Mouse (Mus musculus) gastrocnemius, postnatal 25 days (tissue): ENCODE results near the gene Bud13. TPM values are rescaled to one million over a fixed set of nuclear protein-coding genes. Genes with fewer than 3 reads are reported as not detected.

Experiments
- DNase-seq: peaks from one replicate; pipeline ENCODE4 v3.0.0; 2022
- long read RNA-seq, 2 experiments: library from polyadenylated mRNA; stranded (forward); transcript quantifications; one replicate each; pipeline ENCODE4 v2.0.0; 2021
- total RNA-seq, 2 experiments: library from RNA; stranded (reverse); gene quantifications; 1 replicate in 1 of 2; 2 replicates in 1 of 2; pipeline ENCODE4 v1.2.3; 2021

Gene Bud13
- total RNA-seq: 1 to 10 TPM; 5.6 to 8.4 TPM
- long read RNA-seq, experiment 1, partial matches to known transcripts: 0 of 2 reads
- long read RNA-seq, experiment 1, other reads (novel, unspliced or antisense): 0 of 2 reads
- long read RNA-seq, experiment 2, transcript Bud13-201 (10 exons, 2,539 nt): major isoform, 12 of 15 reads
- long read RNA-seq, experiment 2, partial matches to known transcripts: 3 of 15 reads
- long read RNA-seq, experiment 2, other reads (novel, unspliced or antisense): 0 of 15 reads

- DNase-seq: peak; percentile 90
Measured at GRCm38 (mm10) chr9:46282631-46283436, at the start of gene Bud13. Gene Bud13, plus strand, starts transcription at chr9:46283008.

DNA sequence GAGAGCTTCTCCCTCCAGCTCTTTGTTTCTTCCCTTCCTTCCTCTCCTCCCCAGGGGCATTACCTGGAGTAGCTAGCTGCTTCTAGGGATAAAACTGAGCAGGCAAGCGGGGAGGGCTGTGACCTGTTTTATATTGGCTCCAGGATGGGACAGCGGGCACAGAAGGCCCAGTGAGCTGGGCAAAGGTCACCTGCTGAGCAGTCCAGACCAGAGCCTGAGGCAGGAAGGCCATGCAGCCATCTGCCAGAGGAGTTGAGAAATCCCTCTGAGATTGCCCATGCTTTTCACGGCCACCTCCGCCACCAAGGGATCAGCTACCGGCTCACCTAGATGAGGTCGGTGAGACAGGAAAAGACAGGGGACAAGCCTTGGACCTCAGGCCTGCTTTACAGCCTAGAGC lies 47.6 kb upstream of the Bud13 start:
- no peak for DNase-seq

GRCm38 (mm10) chr9:46235596-46235648 lies 47.4 kb upstream of the Bud13 start, which contains the start of gene Apoc3:
Gene Apoc3, minus strand, starts transcription at chr9:46235636.
- no peak for DNase-seq

GRCm38 (mm10) chr9:46235649-46236048 lies 47.2 kb upstream of the Bud13 start:
- DNase-seq: no peak

DNA sequence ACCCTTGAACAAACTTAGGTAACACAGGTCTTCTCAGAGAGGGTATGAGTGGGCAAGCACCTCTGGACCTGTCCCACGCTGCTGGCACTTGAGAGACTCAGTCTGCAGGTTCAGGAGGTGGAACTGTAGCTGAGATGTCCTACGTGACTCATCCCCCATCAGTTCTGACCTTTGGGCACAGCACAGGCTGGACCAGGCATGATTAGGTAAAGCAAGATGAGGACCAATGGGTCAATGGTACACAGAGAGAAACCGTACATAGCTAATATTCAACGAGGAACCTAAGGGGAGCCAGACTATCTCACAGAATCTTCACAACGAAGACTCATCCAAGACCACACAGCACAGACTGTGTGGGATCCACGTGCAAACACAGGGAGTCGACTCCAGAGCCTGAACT lies 44.0 kb upstream of the Bud13 start:
- no peak for DNase-seq

GRCm38 (mm10) chr9:46240526-46241153 lies 42.2 kb upstream of the Bud13 start, which contains the start of gene Apoa4:
Gene Apoa4, plus strand, starts transcription at chr9:46240696.
- DNase-seq: no peak

GRCm38 (mm10) chr9:46241818-46242217 lies 41.0 kb upstream of the Bud13 start:
- no peak for DNase-seq

GRCm38 (mm10) chr9:46243122-46243521 lies 39.7 kb upstream of the Bud13 start:
- DNase-seq: no peak

- no peak for DNase-seq
Measured at GRCm38 (mm10) chr9:46243584-46243983, 39.2 kb upstream of the Bud13 start.

- no peak for DNase-seq
Measured at GRCm38 (mm10) chr9:46246752-46247324, 36.0 kb upstream of the Bud13 start.

DNA sequence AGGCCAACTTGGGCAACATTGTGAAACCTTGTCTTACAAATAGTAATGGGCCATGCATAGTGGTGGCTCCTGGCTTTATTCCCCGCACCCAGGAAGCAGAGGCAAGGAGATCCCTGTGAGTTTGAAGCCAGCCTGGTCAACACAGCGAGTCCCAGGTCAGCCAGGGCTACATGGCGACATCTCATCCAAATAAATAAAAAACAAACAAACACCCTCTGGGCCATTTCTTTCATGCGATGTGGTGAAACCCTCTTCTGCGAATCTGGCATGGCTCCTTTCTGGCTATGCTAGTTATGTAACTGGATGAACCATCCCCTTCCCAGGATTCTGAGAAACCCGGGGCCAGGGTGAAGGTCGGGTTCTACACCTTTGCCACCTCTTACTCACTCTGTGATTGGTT lies 26.6 kb upstream of the Bud13 start:
- no peak for DNase-seq

DNA sequence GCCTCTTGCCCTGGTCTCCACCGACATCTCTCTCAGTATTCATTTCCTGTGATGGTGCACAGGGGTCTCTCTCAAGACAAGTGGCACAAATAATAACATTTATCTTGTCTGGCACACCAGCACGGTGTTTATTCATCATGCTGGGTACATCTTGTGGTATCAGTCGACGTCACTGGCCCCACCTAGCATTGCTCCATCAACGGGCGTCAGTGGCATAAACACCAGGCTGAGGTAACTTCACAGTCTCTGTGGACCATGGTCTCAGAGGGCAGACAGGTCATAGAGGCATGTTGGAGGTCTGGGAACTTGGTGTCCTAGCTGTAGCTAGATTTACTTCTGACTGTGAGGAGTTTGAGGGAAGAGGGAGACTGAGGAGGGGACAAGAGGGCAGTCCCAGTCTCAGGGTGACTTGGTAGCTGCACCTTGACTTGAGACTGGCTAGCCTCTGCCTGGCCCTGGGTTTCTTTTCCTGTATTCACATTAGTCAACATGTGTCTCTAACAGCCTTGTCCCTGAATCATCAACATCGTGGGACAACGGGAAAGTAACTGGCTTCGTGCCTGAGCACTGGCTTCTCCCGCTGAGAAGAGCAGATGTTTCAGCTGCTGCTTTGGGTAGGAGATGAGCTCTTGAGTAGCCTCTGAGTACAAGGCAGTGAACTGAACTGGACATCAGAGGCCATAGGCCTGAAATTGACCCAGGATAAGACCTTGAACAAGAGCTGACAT lies 26.0 kb upstream of the Bud13 start:
- no peak for DNase-seq

- DNase-seq: no peak
Measured at GRCm38 (mm10) chr9:46257546-46257945, 25.3 kb upstream of the Bud13 start.

DNA sequence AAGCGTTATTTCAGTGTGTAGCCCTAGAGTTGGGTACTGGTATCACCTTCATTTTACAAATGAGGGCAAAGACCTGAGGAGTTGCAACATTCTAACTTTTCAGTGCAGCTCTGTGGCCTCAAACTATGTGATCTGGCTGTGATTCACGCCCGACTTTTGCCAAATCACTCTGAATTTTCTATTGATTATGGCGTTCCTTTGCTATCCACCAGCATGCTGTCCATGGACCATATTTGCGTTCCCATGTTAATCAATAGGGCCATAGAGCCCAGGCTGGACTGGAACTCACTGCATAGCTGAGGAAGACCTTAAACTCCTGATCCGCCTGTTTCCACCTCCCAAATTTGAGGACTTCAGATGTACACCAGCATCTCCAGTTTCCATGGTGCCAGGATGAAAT lies 23.7 kb upstream of the Bud13 start:
- no peak for DNase-seq

DNA sequence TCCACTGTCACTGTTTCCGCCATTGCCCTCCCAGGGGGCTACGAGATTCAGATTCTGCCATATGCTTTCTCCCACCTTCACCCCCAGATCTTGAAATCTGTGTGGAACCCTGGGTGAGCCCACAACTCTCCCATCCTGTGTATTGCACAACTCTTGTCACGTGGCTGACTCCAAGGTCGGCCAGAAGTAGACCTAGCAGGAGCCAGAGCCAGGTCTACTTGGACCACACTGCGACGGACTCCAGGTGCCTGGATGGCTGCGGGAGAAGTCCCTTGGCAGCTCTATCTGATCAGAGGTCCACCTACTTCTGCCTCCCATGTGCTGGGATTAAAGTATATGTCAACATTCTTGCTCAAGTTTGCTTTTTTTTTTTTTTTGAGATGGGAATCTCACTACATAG lies 21.7 kb upstream of the Bud13 start:
- DNase-seq: no peak

- no peak for DNase-seq
Measured at GRCm38 (mm10) chr9:46268343-46268873, 14.4 kb upstream of the Bud13 start, which contains the start of gene Apoa5. Gene Apoa5, plus strand, starts transcription at chr9:46268633.

GRCm38 (mm10) chr9:46269125-46269524 lies 13.7 kb upstream of the Bud13 start:
- no peak for DNase-seq

DNA sequence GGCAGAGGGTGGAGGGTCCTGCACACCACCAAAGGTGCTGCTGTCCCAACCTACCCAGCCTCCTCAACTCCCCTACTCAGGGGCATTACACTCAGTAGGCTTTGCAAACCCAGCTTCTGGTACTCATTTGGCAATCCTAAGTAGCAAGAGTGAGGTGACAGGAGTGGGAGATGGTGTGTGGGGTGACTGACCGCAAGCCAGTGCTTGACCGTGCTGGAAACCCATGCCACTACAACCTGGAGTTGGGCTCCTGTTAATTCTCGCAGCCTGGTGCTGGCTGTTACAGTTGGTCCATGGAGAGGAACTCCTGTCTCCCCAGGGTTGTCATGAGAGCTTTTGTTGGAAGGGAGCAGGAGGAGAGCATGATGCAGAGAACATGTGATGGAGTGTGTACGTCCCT lies 12.0 kb upstream of the Bud13 start:
- DNase-seq: no peak

- DNase-seq: no peak
Measured at GRCm38 (mm10) chr9:46272070-46272469, 10.7 kb upstream of the Bud13 start.

- peak; percentile 88 for DNase-seq
Measured at GRCm38 (mm10) chr9:46272677-46273454, 9.9 kb upstream of the Bud13 start, which contains the start of gene Zpr1. Gene Zpr1, plus strand, starts transcription at chr9:46273064.

- no peak for DNase-seq
Measured at GRCm38 (mm10) chr9:46274494-46274893, 8.3 kb upstream of the Bud13 start.

DNA sequence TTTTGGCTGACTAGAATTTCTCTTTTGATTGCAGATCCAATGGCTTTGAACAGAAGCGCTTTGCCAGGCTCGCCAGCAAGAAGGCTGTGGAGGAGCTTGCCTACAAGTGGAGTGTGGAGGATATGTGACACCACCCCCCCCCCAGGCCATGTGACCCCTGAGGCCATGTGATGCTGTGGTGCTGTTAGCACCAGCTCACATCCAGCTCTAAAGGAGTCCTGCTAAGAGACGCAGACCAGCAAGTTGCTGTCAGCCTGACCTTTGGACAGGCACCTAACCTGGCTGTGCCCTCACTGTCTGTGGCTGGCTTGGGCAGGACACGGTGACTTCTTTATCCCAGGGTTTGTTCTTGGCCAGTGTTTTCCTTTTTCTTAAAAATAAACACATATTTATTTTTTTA lies 15.6 kb downstream of the Bud13 start:
- no peak for DNase-seq
